Mouse (Mus musculus): ENCODE measurements around the gene Vps72.

GRCm38 (mm10) chr3:95130081-95130480 is 19.3 kb downstream of the Vps72 start:
- TF ChIP-seq CTCF (conservative IDR thresholded peaks at IDR 0.05; ENCODE audit: low read length) (no peak), NANOG (IDR thresholded peaks at IDR 0.05; ENCODE audit: borderline replicate concordance, low read length) (no peak), POU5F1 (IDR thresholded peaks at IDR 0.05; ENCODE audit: borderline replicate concordance, low read length) (no peak)

Measured in E14TG2a.4 (cell line).